Mouse (Mus musculus) small intestine, adult 2 months (tissue): ENCODE data around the gene Pou2f1.

Experiments
- CTCF ChIP-seq: fragments of 200-500 bp; IDR thresholded peaks from 2 replicates; pipeline ENCODE4 v1.5.1; 2012; ENCODE audit warnings: low read depth, mild to moderate bottlenecking, control low read depth, inconsistent platforms, low read length, moderate library complexity, mixed read lengths; ENCODE audit not compliant: insufficient replicate concordance, insufficient read length; ENCODE audit errors: extremely low read depth
- POLR2A ChIP-seq: fragments of 200-500 bp; IDR thresholded peaks from 2 replicates; pipeline ENCODE4 v1.6.1; 2012; ENCODE audit warnings: low read depth, mild to moderate bottlenecking, control low read depth, inconsistent platforms, low read length, moderate library complexity

- TF ChIP-seq CTCF (no peak), POLR2A (no peak)
These were observed 160.3 kb downstream of the Pou2f1 start for GRCm38 (mm10) chr1:165842170-165842569.
